Mouse (Mus musculus) frontal cortex, postnatal 36 days (tissue): Measurements from ENCODE around the gene Acot5.
"Not testable (repeated sequence)": the region's sequence is repeated elsewhere in the genome, so short reads cannot be mapped to it uniquely, and the experiment has no call there.

Source experiments
- DNase-seq, 2 experiments: peaks; one replicate each; pipeline ENCODE4 v3.0.0; 2022; ENCODE audit warnings: low spot score in 2 of 2

Gene Acot5

DNA sequence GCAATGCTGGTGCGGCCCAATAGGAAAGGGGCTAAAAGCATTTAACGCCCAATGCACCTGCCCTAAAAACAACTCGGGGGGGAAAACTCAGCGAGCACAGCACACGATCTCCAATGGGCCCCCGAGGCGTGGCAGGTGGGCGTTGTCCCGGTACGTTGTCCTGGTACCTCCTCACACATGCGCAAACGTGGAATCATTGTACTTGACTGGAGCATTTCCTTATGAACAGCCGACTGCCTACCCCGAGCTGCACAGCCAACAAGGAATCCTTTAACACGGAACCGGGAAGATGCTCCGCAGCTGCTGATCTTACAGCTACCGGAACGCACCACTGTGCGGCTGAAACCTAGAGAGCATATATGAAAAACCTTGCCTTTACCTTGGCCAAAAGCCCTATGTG, 6.8 kb upstream of the Acot5 start:
- DNase-seq = no peak

DNA sequence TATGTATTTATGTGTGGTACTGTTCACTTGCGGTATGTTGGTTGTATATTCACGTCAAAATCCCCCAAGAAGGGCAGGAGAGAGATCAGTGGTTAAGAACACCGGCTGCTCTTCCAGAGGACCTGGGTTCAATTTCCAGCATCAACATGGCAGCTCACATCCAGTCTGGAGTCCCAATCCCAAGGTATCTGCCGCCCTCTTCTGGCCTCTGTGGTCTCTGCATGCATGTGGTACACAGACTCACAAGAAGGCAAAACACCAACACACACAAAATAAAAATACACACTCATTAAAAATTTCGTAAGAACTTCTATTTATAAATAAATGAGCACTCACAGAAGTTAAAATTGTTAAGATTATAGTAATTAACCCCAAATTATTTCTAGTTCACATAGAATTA, 5.9 kb upstream of the Acot5 start:
- DNase-seq = no peak

DNA sequence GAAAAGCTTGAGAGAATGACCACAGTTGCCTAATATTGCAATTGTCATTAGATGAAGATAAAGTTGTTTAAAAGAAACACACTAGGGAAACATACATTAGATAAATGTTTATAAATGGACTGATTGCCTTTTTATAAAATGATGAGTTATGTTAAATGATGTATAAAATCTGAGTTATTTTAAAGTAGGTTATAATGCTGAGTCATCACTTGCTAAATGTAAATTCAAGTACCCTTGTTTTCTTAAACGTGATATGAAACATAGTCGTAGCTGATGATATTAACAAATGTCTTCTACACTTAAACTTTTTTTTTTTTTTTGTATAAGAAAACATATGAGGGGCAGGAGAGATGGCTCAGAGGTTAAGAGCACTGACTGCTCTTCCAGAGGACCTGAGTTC, 5.3 kb upstream of the Acot5 start:
- DNase-seq = no peak

DNA sequence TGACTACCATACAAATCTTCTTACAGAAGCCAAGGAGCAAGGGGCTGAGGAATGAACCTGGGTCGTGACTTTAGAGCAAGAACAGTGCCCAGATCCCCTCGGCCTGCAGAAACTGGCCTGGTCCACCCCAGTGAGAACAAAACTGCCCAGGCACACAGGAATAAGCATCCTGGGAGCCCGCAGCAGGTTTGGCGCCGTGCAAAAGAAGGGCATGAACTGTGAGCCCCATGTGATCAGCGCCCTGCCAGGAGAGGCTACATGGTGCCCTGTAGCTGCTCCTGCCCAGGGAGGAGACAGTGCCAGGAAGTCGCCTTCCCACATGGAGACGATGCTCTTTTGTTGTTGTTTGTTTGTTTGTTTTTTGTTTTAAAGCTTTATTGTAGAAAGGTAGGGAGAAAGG, 4.5 kb upstream of the Acot5 start:
- DNase-seq = no peak

DNA sequence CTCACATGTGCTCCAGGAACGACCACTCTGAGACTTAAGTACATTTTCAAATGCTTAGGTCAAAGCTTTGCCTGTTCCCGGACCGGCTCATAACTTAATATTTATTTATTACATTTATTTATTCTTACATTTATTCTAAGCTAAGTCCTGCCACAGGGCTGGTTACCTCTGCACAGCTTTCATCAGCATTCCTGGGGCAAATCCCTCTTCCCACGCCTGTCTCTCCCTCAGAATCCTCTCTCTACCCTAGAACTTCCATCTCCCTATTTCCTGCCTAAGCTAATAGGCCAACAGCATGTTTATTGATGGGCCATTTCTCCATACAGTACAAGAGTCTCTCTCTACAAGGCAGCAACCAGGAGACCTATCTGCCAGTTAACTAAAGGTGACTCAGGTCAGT, 1.4 kb upstream of the Acot5 start:
- no peak for DNase-seq

DNA sequence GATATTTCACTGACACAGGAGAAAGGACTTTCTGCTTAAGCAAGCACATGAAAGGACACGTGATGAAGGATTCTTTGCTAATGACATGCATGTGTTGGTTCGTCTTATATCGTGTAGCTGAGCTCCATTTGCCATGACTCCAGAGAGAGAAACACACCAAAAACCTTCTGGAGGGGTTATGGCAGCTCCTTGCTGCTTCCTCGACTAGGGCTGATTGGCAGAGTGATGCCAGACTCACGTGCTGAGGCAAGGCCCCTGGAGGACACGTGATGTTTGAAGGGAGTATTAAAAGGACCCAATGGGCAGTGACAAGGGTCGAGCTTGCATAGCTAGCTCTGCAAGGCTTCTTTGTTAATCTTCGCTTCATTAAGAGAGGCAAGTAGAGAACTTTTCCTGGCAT, 829 bp upstream of the Acot5 start:
- no peak for DNase-seq

DNA sequence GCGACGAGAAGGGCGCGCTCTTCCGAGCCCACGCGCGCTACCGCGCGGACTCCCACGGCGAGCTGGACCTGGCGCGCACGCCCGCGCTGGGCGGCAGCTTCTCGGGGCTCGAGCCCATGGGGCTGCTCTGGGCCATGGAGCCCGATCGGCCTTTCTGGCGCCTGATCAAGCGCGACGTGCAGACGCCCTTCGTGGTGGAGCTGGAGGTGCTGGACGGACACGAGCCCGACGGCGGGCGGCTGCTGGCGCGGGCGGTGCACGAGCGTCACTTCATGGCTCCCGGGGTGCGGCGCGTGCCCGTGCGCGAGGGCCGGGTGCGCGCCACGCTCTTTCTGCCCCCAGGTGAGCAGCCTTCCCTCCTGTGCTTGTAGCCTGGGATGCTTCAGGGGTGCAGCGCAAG, 457 bp downstream of the Acot5 start:
- DNase-seq = peak; percentile 49 to 61

DNA sequence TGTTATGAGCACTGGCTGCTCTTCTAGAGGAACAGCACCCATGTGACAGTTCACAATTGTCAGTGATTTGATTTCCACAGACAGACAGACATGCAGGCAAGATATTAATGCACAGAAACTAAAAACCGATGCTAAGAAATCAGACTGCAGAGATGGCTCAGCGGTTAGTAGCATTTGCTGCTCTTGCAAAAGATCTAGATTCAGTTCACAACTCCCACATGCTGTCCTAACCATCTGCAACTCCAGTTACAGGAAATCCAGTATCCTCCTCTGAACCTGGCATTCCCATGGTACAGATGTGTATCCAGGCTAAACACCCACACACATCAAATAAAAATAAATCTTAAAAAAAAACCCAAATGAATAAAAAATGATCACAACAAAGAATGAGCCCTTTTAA, 2.6 kb downstream of the Acot5 start:
- peak; percentile 24 to 70 for DNase-seq

DNA sequence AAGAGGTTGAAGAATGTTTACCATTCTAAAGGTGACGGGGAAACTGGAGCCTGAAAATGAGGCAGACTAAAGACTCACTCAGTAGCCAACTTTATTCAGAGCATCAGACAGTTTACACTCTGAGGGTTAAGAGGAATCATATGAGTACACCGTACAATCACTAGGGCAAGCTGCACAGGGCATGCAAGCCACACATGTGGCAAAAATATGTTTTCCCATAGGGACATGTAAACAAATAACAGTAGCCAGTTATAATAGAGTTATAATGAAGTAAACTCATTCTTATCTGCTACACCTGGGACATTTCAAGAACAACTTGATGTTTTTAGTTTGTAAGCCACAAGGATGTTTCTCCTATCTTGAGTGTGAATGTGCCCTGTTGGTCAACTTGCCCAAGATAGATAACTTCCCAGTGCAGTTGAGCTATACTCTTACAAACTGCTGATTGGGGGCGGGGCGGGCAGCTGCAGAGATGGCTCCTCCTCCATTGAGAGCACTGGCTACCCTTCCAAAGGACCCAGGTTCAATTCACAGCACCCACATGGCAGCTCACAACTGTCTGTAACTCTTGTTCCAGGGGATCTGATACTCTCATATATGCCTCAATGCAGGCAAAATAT, 8.4 kb downstream of the Acot5 start:
- no peak for DNase-seq

DNA sequence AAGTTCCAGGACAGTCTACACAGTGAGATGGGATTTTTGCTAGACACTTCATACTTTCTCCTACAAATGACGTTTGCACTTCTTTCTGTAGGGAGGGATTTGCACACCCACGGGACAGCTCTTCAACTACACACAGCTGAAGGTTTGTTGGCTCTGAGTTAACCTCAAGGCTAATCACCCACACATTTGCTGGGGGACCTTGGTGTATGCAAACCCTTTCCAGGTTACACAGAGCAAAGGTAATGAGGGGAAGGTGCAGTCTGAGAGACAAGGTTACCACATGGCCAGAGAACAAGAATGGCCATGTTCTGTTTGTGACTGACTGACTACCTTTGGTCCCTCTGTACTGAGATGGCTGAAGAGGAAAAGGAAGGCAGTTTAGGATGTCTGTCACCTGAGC, 14.7 kb downstream of the Acot5 start:
- no peak for DNase-seq

DNA sequence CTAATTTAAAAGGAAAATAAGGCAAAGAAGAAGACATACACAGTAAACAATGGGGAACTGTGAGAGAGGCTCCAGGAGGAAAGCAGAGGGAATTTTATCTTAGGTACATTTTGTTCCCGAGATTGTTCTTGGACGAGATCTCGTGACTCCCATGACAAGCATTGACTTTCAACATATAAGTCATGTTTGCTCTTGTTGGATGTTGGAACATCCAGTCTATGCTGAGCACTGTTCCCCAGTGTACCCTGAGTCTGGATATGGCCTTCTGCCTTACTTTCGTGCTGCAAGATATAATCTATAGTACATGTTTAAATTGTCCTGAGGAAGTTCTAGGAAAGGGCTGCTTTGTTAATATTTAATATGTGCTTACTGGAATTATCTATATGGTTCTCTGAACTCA, 15.5 kb downstream of the Acot5 start:
- DNase-seq = no peak

DNA sequence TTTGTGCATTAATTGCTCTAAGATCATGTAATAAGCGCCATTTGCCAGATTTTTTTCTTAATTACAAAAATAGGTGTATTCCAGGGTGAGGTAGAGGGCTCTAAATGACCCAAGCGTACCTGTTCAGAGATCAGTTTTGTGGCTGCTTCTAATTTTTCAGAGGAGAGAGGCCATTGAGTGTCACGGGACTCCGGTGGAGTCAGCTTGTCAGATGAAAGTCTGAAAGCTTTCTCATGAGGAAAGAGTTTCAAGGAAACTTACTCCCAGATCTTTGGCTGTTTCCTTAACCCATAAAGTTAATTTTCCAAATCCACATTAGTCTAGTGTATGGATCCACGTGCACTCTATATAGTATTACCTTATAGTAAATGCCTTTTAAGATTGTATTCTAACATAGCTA, 25.5 kb downstream of the Acot5 start:
- not testable (repeated sequence) for DNase-seq

DNA sequence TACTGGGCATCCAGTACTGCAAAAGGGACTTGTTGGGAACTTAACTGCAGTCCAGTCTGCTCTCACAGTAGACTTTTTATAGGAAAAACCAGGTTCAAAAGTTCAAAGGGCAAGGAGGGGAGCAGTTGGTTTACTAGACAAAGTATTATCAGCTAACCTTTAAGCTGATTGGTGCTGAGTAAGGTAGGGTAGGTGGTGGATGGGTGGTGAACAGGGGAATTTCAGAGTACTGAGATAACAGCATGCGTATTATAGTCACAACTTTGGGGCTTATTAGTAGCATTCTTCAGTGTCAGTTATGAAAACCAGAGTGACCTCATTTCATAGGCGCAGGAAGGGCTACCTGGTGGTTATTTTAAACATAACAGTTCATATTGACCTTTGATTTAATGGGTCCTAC, 30.5 kb downstream of the Acot5 start:
- no peak for DNase-seq

DNA sequence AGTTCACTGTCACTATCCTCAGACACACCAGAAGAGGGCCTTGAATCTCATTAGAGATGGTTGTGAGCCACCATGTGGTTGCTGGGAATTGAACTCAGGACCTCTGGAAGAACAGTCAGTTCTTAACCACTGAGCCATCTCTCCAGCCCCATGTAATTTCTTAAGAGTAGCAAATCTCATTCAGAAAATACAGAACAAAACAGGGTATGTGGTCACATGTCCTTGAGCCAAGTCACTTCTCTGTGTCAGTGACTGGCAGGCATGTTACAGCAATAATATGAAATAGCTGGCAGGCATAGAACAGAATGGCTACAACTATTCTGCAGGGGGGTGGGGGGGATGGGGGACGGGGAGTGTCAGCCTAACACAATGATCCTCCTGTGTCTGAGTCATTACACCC, 30.9 kb downstream of the Acot5 start:
- no peak for DNase-seq

DNA sequence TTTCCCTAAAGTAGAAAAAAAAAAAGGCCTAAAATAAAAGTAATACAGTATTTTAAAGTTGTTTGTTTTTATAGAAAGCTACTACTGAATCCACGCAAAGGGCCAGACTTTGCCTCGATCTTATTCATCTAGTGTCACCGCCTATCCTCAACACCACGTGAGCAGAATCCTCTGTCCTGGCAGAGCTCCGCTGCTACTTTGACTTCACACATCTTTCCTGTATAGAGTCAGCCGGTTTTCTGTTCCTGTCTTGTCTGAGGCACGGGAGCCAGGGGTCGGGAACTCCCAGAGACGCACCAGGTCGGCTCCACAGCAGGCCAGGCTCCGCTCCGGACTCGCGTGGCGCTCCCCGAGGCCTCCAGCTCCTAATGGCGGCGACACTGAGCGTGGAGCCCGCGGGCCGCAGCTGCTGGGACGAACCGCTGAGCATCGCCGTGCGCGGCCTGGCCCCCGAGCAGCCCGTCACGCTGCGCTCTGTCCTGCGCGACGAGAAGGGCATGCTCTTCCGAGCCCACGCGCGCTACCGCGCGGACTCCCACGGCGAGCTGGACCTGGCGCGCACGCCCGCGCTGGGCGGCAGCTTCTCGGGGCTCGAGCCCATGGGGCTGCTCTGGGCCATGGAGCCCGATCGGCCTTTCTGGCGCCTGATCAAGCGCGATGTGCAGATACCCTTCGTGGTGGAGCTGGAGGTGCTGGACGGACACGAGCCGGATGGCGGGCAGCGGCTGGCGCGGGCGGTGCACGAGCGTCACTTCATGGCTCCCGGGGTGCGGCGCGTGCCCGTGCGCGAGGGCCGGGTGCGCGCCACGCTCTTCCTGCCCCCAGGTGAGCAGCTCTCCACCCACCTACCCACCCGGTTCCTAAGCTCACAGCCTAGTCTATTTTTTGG, 31.7 kb downstream of the Acot5 start, which contains the start of gene Acot6:
Acot6 (plus strand) TSS at position 51 of the 889 bp plus-strand sequence.
- peak; percentile 40 to 46 for DNase-seq

DNA sequence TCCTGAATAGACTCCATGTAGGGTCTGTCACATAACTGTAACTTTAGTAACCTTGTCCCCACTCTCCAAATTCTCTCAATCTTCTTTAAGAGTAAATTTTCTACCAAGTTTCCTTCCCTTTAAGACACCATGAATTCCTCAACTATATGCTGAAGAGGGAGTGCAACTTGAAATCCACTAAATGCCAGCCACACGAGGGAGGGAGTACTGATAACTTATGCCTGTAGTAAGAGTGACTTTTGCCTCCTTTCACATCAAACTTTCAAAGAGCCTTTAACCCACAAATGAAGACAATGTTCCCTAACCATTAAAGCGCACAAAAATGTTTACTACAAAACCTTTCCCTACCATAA, 32.3 kb downstream of the Acot5 start:
- no peak for DNase-seq

DNA sequence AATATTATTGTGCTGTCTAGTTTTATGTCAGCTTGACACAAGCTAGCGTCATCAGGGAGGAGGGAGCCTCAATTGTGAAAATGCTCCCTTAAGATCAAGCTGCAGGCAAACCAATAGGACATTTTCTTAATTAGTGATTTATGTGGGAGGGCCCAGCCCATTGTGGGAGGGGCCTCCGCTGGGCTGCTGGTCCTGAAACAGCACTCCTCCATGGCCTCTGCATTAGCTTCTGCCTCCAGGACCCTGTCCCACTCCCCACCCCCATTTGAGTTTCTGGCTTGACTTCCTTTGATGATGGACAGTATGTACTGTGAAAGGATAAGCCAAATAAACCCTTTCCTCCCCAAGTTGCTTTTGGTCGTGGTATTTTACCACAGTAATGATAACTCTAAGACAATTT, 37.9 kb downstream of the Acot5 start:
- DNase-seq = no peak

DNA sequence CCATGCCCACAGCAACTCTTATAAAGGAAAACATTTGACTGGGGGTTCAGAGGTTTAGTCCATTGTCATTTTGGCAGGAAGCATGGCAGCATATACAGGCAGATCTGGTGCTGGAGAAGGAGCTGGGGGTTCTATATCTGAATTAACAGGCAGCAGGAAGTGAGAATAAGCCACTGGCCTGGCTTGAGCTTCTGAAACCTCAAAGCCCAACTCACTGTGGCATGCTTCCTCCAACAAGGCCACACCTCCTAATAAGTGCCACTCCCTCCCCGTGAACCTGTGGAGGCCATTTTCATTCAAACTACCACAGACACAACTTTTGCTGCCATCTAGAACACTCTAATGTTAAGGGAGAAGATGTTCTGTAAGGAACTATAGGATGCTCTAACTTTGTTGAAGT, 38.6 kb downstream of the Acot5 start:
- DNase-seq = no peak

DNA sequence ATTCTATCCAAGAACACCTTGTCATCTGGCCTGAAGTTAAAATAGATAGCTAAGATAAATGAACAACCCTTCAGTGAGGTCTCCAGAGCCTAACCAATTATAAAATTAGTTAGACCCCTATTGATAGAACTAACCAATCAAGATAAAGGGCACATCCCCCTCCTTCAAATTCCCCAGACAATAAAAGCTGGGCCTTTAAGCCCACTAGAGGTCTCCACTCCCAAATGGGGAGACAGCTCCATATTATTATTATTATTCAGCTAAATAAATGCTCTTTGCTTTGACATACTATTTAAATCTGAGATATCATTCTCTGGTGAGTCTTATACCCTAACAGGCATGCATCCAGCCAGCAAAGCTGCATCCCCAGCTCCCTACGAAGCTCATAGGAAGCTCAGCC, 40.8 kb downstream of the Acot5 start:
- DNase-seq = no peak

DNA sequence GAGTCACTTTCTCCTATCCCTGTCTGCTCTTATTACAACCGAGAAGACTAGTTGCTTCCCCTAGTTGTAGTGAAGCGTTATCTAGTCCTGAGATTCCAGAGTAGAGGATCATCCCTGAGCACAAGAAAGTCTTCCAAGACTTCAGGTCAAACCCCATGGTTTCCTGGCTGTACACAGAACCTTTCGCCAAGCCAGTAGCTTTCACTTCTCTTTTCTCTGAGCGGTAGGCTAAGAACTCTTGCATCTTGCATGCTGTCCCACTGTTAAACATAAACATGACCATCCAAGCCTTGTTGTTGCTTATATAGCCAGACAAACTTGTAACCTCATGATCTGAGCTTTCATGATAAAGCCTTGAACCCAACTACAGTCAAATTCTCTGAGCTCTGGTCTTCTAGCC, 41.7 kb downstream of the Acot5 start:
- DNase-seq = no peak

DNA sequence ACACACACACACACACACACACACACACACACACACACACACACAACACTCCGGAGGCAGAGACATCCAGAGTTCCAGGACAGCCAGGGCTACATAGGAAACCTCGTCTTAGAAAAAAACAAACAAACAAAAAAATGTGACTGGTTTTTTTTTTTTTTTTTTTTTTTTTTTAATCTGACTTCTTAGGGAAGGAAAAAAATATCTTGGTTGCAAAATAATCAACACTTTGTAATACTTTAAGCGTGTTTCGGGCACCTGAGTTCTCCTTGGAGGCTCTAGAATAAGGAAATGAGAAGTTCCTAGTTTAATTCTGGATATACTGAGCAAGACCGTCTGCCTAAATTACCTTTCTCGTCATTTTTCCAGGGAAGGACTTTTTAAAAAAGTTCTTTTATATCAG, 44.6 kb downstream of the Acot5 start:
- no peak for DNase-seq

DNA sequence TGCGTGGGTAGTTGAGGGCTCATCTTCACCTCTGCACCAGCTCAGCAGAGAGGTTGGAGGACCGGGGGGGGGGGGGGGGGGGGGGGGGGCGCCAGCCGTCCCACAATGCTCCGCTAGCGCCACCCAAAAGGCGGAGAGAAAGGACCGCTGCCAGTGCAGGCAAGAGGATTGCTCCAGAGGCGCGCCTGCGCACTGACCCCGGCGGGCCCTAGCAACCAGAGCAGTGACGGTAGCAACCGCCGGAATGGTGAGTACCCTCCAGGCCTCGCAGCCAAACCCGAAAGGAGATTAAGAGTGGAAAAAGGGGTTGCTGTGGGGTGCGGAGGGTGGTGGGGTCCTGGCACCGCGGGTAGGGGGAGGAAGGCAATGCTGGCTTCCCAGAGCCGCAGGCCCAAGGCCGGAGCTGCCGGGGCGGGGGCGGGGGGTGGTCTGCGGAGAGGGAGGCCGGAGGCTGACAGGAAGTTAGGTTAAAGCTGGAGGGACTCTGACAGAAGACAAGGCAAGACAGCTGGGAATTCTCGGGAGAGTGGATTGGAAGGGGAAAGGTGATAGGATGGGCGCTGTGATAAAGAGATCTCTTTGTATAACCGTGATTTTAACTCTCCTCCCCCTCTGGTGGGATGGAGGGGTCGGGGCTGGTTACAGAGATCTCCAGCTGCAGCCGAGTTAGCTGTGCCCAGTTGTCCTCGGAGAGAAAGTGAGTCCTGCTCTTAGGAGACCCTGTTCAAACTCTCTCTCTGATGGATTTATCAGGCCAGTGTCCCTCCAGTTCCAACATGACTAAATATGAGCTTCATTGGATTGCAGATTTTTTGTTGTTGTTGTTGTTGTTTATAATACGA, 45.2 kb downstream of the Acot5 start, which contains the start of gene Dnal1:
Dnal1 (plus strand) TSS at position 214 of the 842 bp plus-strand sequence.
- DNase-seq = peak; percentile 81 to 84

DNA sequence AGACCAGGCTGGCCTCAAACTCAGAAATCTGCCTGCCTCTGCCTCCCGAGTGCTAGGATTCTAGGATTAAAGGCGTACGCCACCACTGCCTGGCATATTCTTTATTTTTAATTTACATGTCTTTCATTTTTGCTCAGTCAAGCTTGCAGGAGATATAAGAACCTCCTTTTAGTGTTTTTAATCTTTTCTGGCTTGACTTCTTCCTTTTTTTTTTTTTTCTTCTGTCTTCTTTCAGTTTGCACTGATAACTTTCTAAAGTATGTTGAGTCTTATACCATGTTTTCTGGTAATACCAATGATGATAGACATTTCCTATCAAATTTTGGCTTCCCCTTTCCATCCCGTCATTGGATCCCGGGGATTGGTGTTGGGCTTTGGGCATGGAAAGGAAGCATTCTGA, 50.5 kb downstream of the Acot5 start:
- DNase-seq = no peak
